Mouse (Mus musculus) kidney, postnatal 14 days (tissue): ENCODE measurements around the gene Nectin2.
A peak's percentile ranks its signal among the peaks of the same experiment; 100 is the strongest.
"Not testable (repeated sequence)": the region's sequence is repeated elsewhere in the genome, so short reads cannot be mapped to it uniquely, and the experiment has no call there.

Experiments
- DNase-seq: peaks from one replicate; pipeline ENCODE4 v3.0.0; 2022; ENCODE audit warnings: mixed read lengths

Gene Nectin2

GRCm38 (mm10) chr7:19750217-19751069 is at the start of gene Nectin2:
Nectin2 (minus strand) TSS chr7:19750483.
- DNase-seq, result peak; percentile 92

GRCm38 (mm10) chr7:19796697-19797588 is 46.7 kb upstream of the Nectin2 start, which contains the start of gene Cblc:
Cblc (minus strand) TSS chr7:19796809.
- peak; percentile 91 for DNase-seq

GRCm38 (mm10) chr7:19796254-19796653 is 46.0 kb upstream of the Nectin2 start:
- no peak for DNase-seq

GRCm38 (mm10) chr7:19795236-19795635 is 45.0 kb upstream of the Nectin2 start:
- DNase-seq, result no peak

- peak; percentile 50 for DNase-seq
Measured at GRCm38 (mm10) chr7:19792701-19793630, 42.7 kb upstream of the Nectin2 start.

- DNase-seq, result not testable (repeated sequence)
Measured at GRCm38 (mm10) chr7:19791504-19791903, 41.2 kb upstream of the Nectin2 start.

GRCm38 (mm10) chr7:19789904-19790347 is 39.6 kb upstream of the Nectin2 start:
- peak; percentile 89 for DNase-seq

GRCm38 (mm10) chr7:19785874-19786458 is 35.7 kb upstream of the Nectin2 start:
- no peak for DNase-seq

GRCm38 (mm10) chr7:19784764-19785535 is 34.7 kb upstream of the Nectin2 start:
- DNase-seq, result no peak

- DNase-seq, result peak; percentile 44
Measured at GRCm38 (mm10) chr7:19783630-19784029, 33.3 kb upstream of the Nectin2 start.

GRCm38 (mm10) chr7:19782645-19783044 is 32.4 kb upstream of the Nectin2 start:
- peak; percentile 60 for DNase-seq

- no peak for DNase-seq
Measured at GRCm38 (mm10) chr7:19781741-19782140, 31.5 kb upstream of the Nectin2 start.

GRCm38 (mm10) chr7:19779903-19780302 is 29.6 kb upstream of the Nectin2 start:
- DNase-seq, result no peak

GRCm38 (mm10) chr7:19778645-19779044 is 28.4 kb upstream of the Nectin2 start:
- DNase-seq, result no peak

GRCm38 (mm10) chr7:19777049-19777723 is 26.9 kb upstream of the Nectin2 start:
- no peak for DNase-seq

- no peak for DNase-seq
Measured at GRCm38 (mm10) chr7:19771682-19772081, 21.4 kb upstream of the Nectin2 start.

GRCm38 (mm10) chr7:19770984-19771391 is 20.7 kb upstream of the Nectin2 start, which contains the start of gene Bcam:
Bcam (minus strand) TSS chr7:19771016.
- DNase-seq, result peak; percentile 72

GRCm38 (mm10) chr7:19770375-19770754 is 20.1 kb upstream of the Nectin2 start:
- DNase-seq, result peak; percentile 95

GRCm38 (mm10) chr7:19769434-19770374 is 19.4 kb upstream of the Nectin2 start:
- DNase-seq, result no peak
